Mouse (Mus musculus) liver, adult 2 months (tissue): Measurements from ENCODE around the gene Klhdc10. TPM values are rescaled to one million over a fixed set of nuclear protein-coding genes. Genes with fewer than 3 reads are reported as not detected.

Experiments used
- DNase-seq: peaks from one replicate; pipeline ENCODE4 v3.0.0-alpha.2; 2011; ENCODE audit warnings: low read depth, low spot score; ENCODE audit errors: extremely low read depth
- H3K27ac ChIP-seq: fragments of 200-500 bp; replicated peaks from 2 replicates; pipeline ENCODE4 v1.5.1; 2012; ENCODE audit warnings: low read depth, mild to moderate bottlenecking, control low read depth, inconsistent platforms, low read length; ENCODE audit not compliant: insufficient read depth
- H3K27me3 ChIP-seq: fragments of 200-500 bp; 2 replicates; pipeline ENCODE4 v1.6.1; 2012; ENCODE audit warnings: mild to moderate bottlenecking, moderate library complexity, low read length, inconsistent platforms; ENCODE audit not compliant: control insufficient read depth, insufficient read depth
- H3K36me3 ChIP-seq: fragments of 200-500 bp; 2 replicates; pipeline ENCODE4 v1.6.1; 2012; ENCODE audit warnings: low read length, inconsistent platforms; ENCODE audit not compliant: control insufficient read depth, insufficient read depth
- H3K4me1 ChIP-seq: fragments of 200-500 bp; 2 replicates; pipeline ENCODE4 v1.6.1; 2011; ENCODE audit warnings: low read length; ENCODE audit not compliant: control insufficient read depth, insufficient read depth
- H3K4me3 ChIP-seq: fragments of 200-500 bp; 2 replicates; pipeline ENCODE4 v1.5.1; 2011; ENCODE audit warnings: low read depth, mild to moderate bottlenecking, control low read depth, low read length, moderate library complexity; ENCODE audit not compliant: insufficient read depth
- H3K79me2 ChIP-seq: fragments of 200-500 bp; 2 replicates; pipeline ENCODE4 v1.6.1; 2012; ENCODE audit warnings: inconsistent platforms, mild to moderate bottlenecking, low read length, moderate library complexity; ENCODE audit not compliant: control insufficient read depth, insufficient read depth
- H3K9ac ChIP-seq: fragments of 200-500 bp; 2 replicates; pipeline ENCODE4 v1.6.1; 2012; ENCODE audit warnings: low read depth, mild to moderate bottlenecking, control low read depth, inconsistent platforms, low read length
- CTCF ChIP-seq: fragments of 200-500 bp; IDR thresholded peaks from 2 replicates; pipeline ENCODE4 v1.5.1; 2011; ENCODE audit warnings: low read depth, low read length, control low read depth
- POLR2A ChIP-seq: fragments of 200-500 bp; IDR thresholded peaks from 2 replicates; pipeline ENCODE4 v1.6.1; 2011; ENCODE audit warnings: low read length, control low read depth; ENCODE audit not compliant: insufficient read depth; ENCODE audit errors: extremely low read depth
- WGBS: fragments of 180-500 bp; shearing (Covaris S2); methylation state at CpG from one replicate; pipeline ENCODE4 v1.1.7; 2018; 5-methylcytosine and 5-hydroxymethylcytosine counted together
- polyA plus RNA-seq: library from polyadenylated mRNA; depleted of rRNA; stranded (reverse); fragments of >200 nt; gene quantifications from 2 replicates; pipeline ENCODE4 v1.2.3, GENCODE M21; 2012
- total RNA-seq: library from RNA; depleted of rRNA; stranded (reverse); fragments of >200 nt; gene quantifications from 2 replicates; pipeline ENCODE4 v1.2.3, GENCODE M21; 2014

Gene Klhdc10
- total and polyA plus RNA-seq, 2 experiments, result 18.8 to 18.9 TPM

- Histone ChIP-seq H3K27me3 (no peaks in the 10 kb centered on the region), H3K4me3 (peak within 1 kb of the TSS; percentile 97), H3K4me1 (peaks cover 1% of the 10 kb centered on the region; the same call in 1 of the 2 replicates), H3K79me2 (no peaks in the 10 kb centered on the region; the same call in 1 of the 2 replicates), H3K9ac (peak within 1 kb of the TSS; percentile 92), H3K27ac (peak within 1 kb of the TSS; percentile 18), H3K36me3 (peaks cover 11% of the 10 kb centered on the region)
- peak; percentile 82 for DNase-seq
- 15% methylated on average over 33 of the region's 33 CpGs for WGBS
- 0 out of 2 replicates have a peak, but pooled peaks have one; percentile 31 for TF ChIP-seq POLR2A
- no peak for TF ChIP-seq CTCF
Measured at GRCm38 (mm10) chr6:30390714-30391697, 10.7 kb upstream of the Klhdc10 start, which contains the start of gene Zc3hc1. Zc3hc1 (minus strand) TSS chr6:30391028.

GRCm38 (mm10) chr6:30391996-30392395, 9.7 kb upstream of the Klhdc10 start:
- DNase-seq, result no peak
- Histone ChIP-seq H3K27me3 (no peaks in the 10 kb centered on the region), H3K36me3 (peaks cover 4% of the 10 kb centered on the region; the same call in 1 of the 2 replicates), H3K4me3 (no peak overlapping the region), H3K9ac (no peak overlapping the region), H3K4me1 (peaks cover 1% of the 10 kb centered on the region; the same call in 1 of the 2 replicates), H3K27ac (no peak overlapping the region), H3K79me2 (no peaks in the 10 kb centered on the region; the same call in 1 of the 2 replicates)
- TF ChIP-seq POLR2A (no peak), CTCF (no peak)
- WGBS, result 88% methylated on average over 7 of the region's 7 CpGs

GRCm38 (mm10) chr6:30400146-30400545, 1.5 kb upstream of the Klhdc10 start:
- no peak for TF ChIP-seq CTCF
- no peak for TF ChIP-seq POLR2A

GRCm38 (mm10) chr6:30400716-30401115, 952 bp upstream of the Klhdc10 start:
- TF ChIP-seq CTCF, result no peak
- no peak for TF ChIP-seq POLR2A
- peaks cover 5% of the 10 kb centered on the region; the same call in 1 of the 2 replicates for H3K4me1 ChIP-seq
- no peak for DNase-seq
- no peaks in the 10 kb centered on the region for H3K27me3 ChIP-seq
- WGBS, result 6% methylated on average over 7 of the region's 7 CpGs
- H3K4me3 ChIP-seq, result peak overlapping the region; percentile 83; the same call in 1 of the 2 replicates
- no peaks in the 10 kb centered on the region for H3K36me3 ChIP-seq
- no peak overlapping the region for H3K27ac ChIP-seq
- H3K79me2 ChIP-seq, result peaks cover 6% of the 10 kb centered on the region; the same call in 1 of the 2 replicates
- H3K9ac ChIP-seq, result no peak overlapping the region

More at GRCm38 (mm10) chr6:30400146-30400545, 1.5 kb upstream of the Klhdc10 start:
- WGBS, result 83% methylated on average over 5 of the region's 5 CpGs
- H3K36me3 ChIP-seq, result no peaks in the 10 kb centered on the region
- no peak overlapping the region for H3K27ac ChIP-seq
- no peak overlapping the region for H3K4me3 ChIP-seq
- peaks cover 5% of the 10 kb centered on the region; the same call in 1 of the 2 replicates for H3K4me1 ChIP-seq
- no peak for DNase-seq
- no peaks in the 10 kb centered on the region for H3K27me3 ChIP-seq
- peaks cover 3% of the 10 kb centered on the region; the same call in 1 of the 2 replicates for H3K79me2 ChIP-seq
- no peak overlapping the region for H3K9ac ChIP-seq

GRCm38 (mm10) chr6:30402091-30402491, 423 bp downstream of the Klhdc10 start:
- Histone ChIP-seq H3K27ac (peak overlapping the region; percentile 91), H3K27me3 (no peaks in the 10 kb centered on the region), H3K4me1 (peaks cover 10% of the 10 kb centered on the region; the same call in 1 of the 2 replicates), H3K4me3 (peak overlapping the region; percentile 87), H3K9ac (peak overlapping the region; percentile 91), H3K36me3 (no peaks in the 10 kb centered on the region), H3K79me2 (peaks cover 14% of the 10 kb centered on the region)
- TF ChIP-seq CTCF, result no peak
- TF ChIP-seq POLR2A, result no peak
- under 1% methylated on average over 29 of the region's 29 CpGs for WGBS
- peak; percentile 51 for DNase-seq
